Mouse (Mus musculus): Measurements from ENCODE around the gene Neu3.

GRCm38 (mm10) chr7:99856266-99856861, 28.1 kb upstream of the Neu3 start:
- TF ChIP-seq CTCF (IDR thresholded peaks at IDR 0.05; ENCODE audit: control insufficient read depth, insufficient read depth, insufficient replicate concordance, low read depth, low read length): no peak
- TF ChIP-seq POLR2A (IDR thresholded peaks at IDR 0.05; ENCODE audit: control insufficient read depth, low read depth, low read length): no peak

Measured in testis, adult 2 months (tissue).